Mouse (Mus musculus): ENCODE measurements around the gene Gm10097. TPM values are rescaled to one million over a fixed set of nuclear protein-coding genes. Genes with fewer than 3 reads are reported as not detected.

Gene Gm10097
- polyA plus RNA-seq, 1 experiment = not detected

GRCm38 (mm10) chr10:5085792-5086191 lies 16.8 kb downstream of the Gm10097 start:
- DNase-seq = no peak
- 83% methylated on average over 5 of the region's 5 CpGs for WGBS
- H3K27me3 ChIP-seq (ENCODE audit: control insufficient read depth, insufficient read depth, low read length) = no peaks in the 10 kb centered on the region
- TF ChIP-seq POLR2A (IDR thresholded peaks at IDR 0.05; ENCODE audit: borderline replicate concordance, insufficient read depth, low read length) = no peak
- no peak for TF ChIP-seq CTCF (IDR thresholded peaks at IDR 0.05; ENCODE audit: borderline replicate concordance, insufficient read depth, low read depth, low read length)
- H3K27ac ChIP-seq (ENCODE audit: insufficient read depth, low read length) = no peak overlapping the region
- H3K4me1 ChIP-seq (ENCODE audit: control insufficient read depth, insufficient read depth, low read length) = peaks cover 4% of the 10 kb centered on the region; the same call in 1 of the 2 replicates
- no peak overlapping the region for H3K4me3 ChIP-seq (replicated peaks; ENCODE audit: insufficient read depth, low read depth, low read length)

GRCm38 (mm10) chr10:5086329-5086728 lies 17.3 kb downstream of the Gm10097 start:
- H3K4me3 ChIP-seq (replicated peaks; ENCODE audit: insufficient read depth, low read depth, low read length) = no peak overlapping the region
- no peak for TF ChIP-seq POLR2A (IDR thresholded peaks at IDR 0.05; ENCODE audit: borderline replicate concordance, insufficient read depth, low read length)
- TF ChIP-seq CTCF (IDR thresholded peaks at IDR 0.05; ENCODE audit: borderline replicate concordance, insufficient read depth, low read depth, low read length) = no peak
- H3K27ac ChIP-seq (ENCODE audit: insufficient read depth, low read length) = no peak overlapping the region
- no peaks in the 10 kb centered on the region for H3K27me3 ChIP-seq (ENCODE audit: control insufficient read depth, insufficient read depth, low read length)
- no peak for DNase-seq
- peaks cover 4% of the 10 kb centered on the region; the same call in 1 of the 2 replicates for H3K4me1 ChIP-seq (ENCODE audit: control insufficient read depth, insufficient read depth, low read length)
- WGBS = 84% methylated on average over 6 of the region's 6 CpGs

DNA sequence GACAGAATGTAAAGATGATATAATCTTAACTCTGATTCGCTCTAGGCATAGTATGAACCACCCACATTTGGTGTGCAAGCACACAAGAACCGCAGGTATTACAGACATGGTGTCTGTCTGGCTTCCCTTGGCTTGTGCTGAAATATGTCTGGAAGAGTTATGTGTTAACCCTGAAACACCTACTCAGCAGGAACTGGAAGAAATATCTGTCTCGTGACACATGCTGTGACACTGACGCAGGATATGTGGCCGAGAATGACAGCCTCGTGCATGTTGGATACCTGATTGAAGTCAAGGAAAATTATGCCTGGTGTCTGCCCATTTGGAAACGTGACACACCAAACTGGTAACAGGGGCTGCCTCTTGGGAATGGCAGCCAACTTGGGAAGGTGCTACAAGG lies 18.3 kb downstream of the Gm10097 start:
- peak in 1 of 2 experiments; percentile 28 for DNase-seq
- Histone ChIP-seq H3K27ac (ENCODE audit: insufficient read depth, low read length) (no peak overlapping the region), H3K27me3 (ENCODE audit: control insufficient read depth, insufficient read depth, low read length) (no peaks in the 10 kb centered on the region), H3K4me3 (replicated peaks; ENCODE audit: insufficient read depth, low read depth, low read length) (no peak overlapping the region), H3K4me1 (ENCODE audit: control insufficient read depth, insufficient read depth, low read length) (peaks cover 4% of the 10 kb centered on the region; the same call in 1 of the 2 replicates)
- TF ChIP-seq POLR2A (IDR thresholded peaks at IDR 0.05; ENCODE audit: borderline replicate concordance, insufficient read depth, low read length) = no peak
- no peak for TF ChIP-seq CTCF (IDR thresholded peaks at IDR 0.05; ENCODE audit: borderline replicate concordance, insufficient read depth, low read depth, low read length)
- WGBS = 34% methylated on average over 7 of the region's 7 CpGs

GRCm38 (mm10) chr10:5089133-5089532 lies 20.1 kb downstream of the Gm10097 start:
- H3K4me3 ChIP-seq (replicated peaks; ENCODE audit: insufficient read depth, low read depth, low read length) = no peak overlapping the region
- TF ChIP-seq CTCF (IDR thresholded peaks at IDR 0.05; ENCODE audit: borderline replicate concordance, insufficient read depth, low read depth, low read length) (no peak), POLR2A (IDR thresholded peaks at IDR 0.05; ENCODE audit: borderline replicate concordance, insufficient read depth, low read length) (no peak)

GRCm38 (mm10) chr10:5096996-5097753 lies 28.2 kb downstream of the Gm10097 start:
- Histone ChIP-seq H3K27me3 (ENCODE audit: control insufficient read depth, insufficient read depth, low read length) (no peaks in the 10 kb centered on the region), H3K27ac (ENCODE audit: insufficient read depth, low read length) (no peak overlapping the region), H3K4me3 (replicated peaks; ENCODE audit: insufficient read depth, low read depth, low read length) (no peak overlapping the region), H3K4me1 (ENCODE audit: control insufficient read depth, insufficient read depth, low read length) (no peaks in the 10 kb centered on the region; the same call in 1 of the 2 replicates)
- WGBS = 45% methylated on average over 10 of the region's 10 CpGs
- peak; percentile 28 to 30 for DNase-seq
- TF ChIP-seq POLR2A (IDR thresholded peaks at IDR 0.05; ENCODE audit: borderline replicate concordance, insufficient read depth, low read length) (no peak), CTCF (IDR thresholded peaks at IDR 0.05; ENCODE audit: borderline replicate concordance, insufficient read depth, low read depth, low read length) (no peak)

More at GRCm38 (mm10) chr10:5089133-5089532, 20.1 kb downstream of the Gm10097 start:
- DNase-seq = no peak
- H3K4me1 ChIP-seq (ENCODE audit: control insufficient read depth, insufficient read depth, low read length) = no peaks in the 10 kb centered on the region; the same call in 1 of the 2 replicates
- no peaks in the 10 kb centered on the region for H3K27me3 ChIP-seq (ENCODE audit: control insufficient read depth, insufficient read depth, low read length)
- WGBS = 92% methylated on average over 4 of the region's 4 CpGs
- no peak overlapping the region for H3K27ac ChIP-seq (ENCODE audit: insufficient read depth, low read length)

DNA sequence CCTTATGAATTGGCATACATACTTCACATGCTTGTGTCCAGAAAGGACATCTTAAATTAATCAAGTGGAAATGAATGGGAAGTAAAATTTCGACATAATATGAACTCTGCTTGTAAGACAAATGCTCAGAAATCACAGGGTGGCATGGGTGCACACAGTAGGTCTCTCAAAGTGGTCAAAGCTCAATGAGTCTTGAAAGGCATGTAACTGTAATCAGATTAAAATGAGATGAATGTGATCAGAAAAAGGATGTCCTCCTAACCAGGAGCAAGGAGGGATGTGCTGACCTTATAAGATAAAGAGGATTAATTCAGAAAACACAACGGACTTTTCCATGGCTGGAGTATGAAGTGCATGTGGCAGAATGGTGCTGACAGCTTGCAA lies 28.8 kb downstream of the Gm10097 start:
- 41% methylated on average over 2 of the region's 2 CpGs for WGBS
- TF ChIP-seq POLR2A (IDR thresholded peaks at IDR 0.05; ENCODE audit: borderline replicate concordance, insufficient read depth, low read length) (no peak), CTCF (IDR thresholded peaks at IDR 0.05; ENCODE audit: borderline replicate concordance, insufficient read depth, low read depth, low read length) (no peak)

DNA sequence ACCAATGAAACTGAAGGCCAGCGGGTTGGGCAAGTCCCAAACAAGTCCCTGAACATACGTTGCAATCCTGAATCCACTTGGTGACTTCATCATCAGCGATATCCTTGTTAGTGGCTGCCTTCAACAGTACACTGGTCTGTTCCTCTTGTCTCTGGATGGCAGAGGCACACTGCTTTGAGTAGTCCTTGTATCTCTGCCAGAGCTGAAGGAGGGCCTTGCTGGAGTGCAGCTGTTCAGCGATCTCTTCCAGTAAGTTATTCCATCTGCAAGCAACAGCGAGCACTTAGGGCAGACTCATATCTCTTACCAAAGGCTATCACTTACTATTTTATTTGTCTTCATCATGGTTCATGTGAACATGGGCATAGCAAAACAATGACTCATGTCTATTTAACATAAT lies 41.8 kb downstream of the Gm10097 start:
- H3K4me3 ChIP-seq (replicated peaks; ENCODE audit: insufficient read depth, low read depth, low read length) = no peak overlapping the region
- H3K27me3 ChIP-seq (ENCODE audit: control insufficient read depth, insufficient read depth, low read length) = no peaks in the 10 kb centered on the region
- WGBS = 38% methylated on average over 5 of the region's 5 CpGs
- H3K27ac ChIP-seq (ENCODE audit: insufficient read depth, low read length) = no peak overlapping the region
- H3K4me1 ChIP-seq (ENCODE audit: control insufficient read depth, insufficient read depth, low read length) = peaks cover 3% of the 10 kb centered on the region; the same call in 1 of the 2 replicates
- TF ChIP-seq CTCF (IDR thresholded peaks at IDR 0.05; ENCODE audit: borderline replicate concordance, insufficient read depth, low read depth, low read length) (no peak), POLR2A (IDR thresholded peaks at IDR 0.05; ENCODE audit: borderline replicate concordance, insufficient read depth, low read length) (no peak)
- DNase-seq = no peak

More for the DNA sequence above, 28.8 kb downstream of the Gm10097 start:
- Histone ChIP-seq H3K4me1 (ENCODE audit: control insufficient read depth, insufficient read depth, low read length) (no peaks in the 10 kb centered on the region; the same call in 1 of the 2 replicates), H3K4me3 (replicated peaks; ENCODE audit: insufficient read depth, low read depth, low read length) (no peak overlapping the region), H3K27me3 (ENCODE audit: control insufficient read depth, insufficient read depth, low read length) (no peaks in the 10 kb centered on the region), H3K27ac (ENCODE audit: insufficient read depth, low read length) (no peak overlapping the region)
- no peak for DNase-seq

DNA sequence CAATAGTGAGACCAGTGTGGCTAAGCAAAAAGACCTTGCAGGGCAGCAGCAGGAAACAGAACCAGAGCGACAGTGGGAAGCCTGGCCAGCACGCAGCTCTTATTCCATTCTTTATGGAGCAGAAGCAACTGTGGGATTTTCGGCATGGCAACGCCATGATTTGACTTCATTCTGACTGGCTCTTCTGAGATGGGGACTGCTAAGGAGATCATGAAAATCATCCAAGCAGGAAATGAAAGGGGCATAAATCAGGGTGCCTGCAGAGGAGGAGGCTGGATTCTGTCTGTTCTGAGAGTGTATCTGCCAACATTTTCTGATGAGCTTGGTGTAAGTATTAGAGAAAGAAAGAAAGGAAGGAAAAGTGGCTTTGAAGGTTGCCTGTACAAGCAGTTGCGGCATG lies 47.2 kb downstream of the Gm10097 start:
- no peak for TF ChIP-seq CTCF (IDR thresholded peaks at IDR 0.05; ENCODE audit: borderline replicate concordance, insufficient read depth, low read depth, low read length)
- TF ChIP-seq POLR2A (IDR thresholded peaks at IDR 0.05; ENCODE audit: borderline replicate concordance, insufficient read depth, low read length) = no peak
- Histone ChIP-seq H3K27ac (ENCODE audit: insufficient read depth, low read length) (peak overlapping the region; percentile 45; the same call in 1 of the 2 replicates), H3K4me1 (ENCODE audit: control insufficient read depth, insufficient read depth, low read length) (peaks cover 3% of the 10 kb centered on the region; the same call in 1 of the 2 replicates), H3K4me3 (replicated peaks; ENCODE audit: insufficient read depth, low read depth, low read length) (no peak overlapping the region), H3K27me3 (ENCODE audit: control insufficient read depth, insufficient read depth, low read length) (no peaks in the 10 kb centered on the region)
- WGBS = 51% methylated on average over 5 of the region's 5 CpGs
- no peak for DNase-seq

Data from cerebellum, adult 2 months (tissue).